Mouse (Mus musculus) heart, postnatal 4 days (tissue): ENCODE measurements around the gene Agap3. TPM values are rescaled to one million over a fixed set of nuclear protein-coding genes. Genes with fewer than 3 reads are reported as not detected.

Experiments used
- total RNA-seq, 2 experiments: library from RNA; stranded (reverse); gene quantifications; 2 replicates each; pipeline ENCODE4 v1.2.3; 2021

The Agap3 gene
- total RNA-seq, 2 experiments from 2014 or later, result 83.4 to 97.4 TPM

Other genes with a start within 250 kb of the Agap3 start
- gene Kcnh2, start 100.6 kb upstream of the Agap3 start, total RNA-seq, result 100 to 1,000 TPM; 108 to 118 TPM
- gene Nos3, start 87.4 kb upstream of the Agap3 start, total RNA-seq, result 10 to 100 TPM; 39.5 to 40.6 TPM
- under 1 TPM; 0.45 to 0.83 TPM for gene Atg9b, start 60.0 kb upstream of the Agap3 start, total RNA-seq
- 10 to 100 TPM; 86.3 to 87.0 TPM for gene Abcb8, start 58.5 kb upstream of the Agap3 start, total RNA-seq
- gene Asic3, start 38.8 kb upstream of the Agap3 start, total RNA-seq, result under 1 TPM in 1 of 2 experiments, not detected in 1; 0.19 TPM
- gene Cdk5, start 28.6 kb upstream of the Agap3 start, total RNA-seq, result 10 to 100 TPM; 22.4 to 26.1 TPM
- gene Slc4a2, start 28.3 kb upstream of the Agap3 start, total RNA-seq, result 10 to 100 TPM; 63.2 to 65.7 TPM
- gene Fastk, start 6.9 kb upstream of the Agap3 start, total RNA-seq, result 100 to 1,000 TPM; 194 to 206 TPM
- gene Tmub1, start 4.3 kb upstream of the Agap3 start, total RNA-seq, result 1 to 10 TPM; 8.5 to 8.7 TPM
- not detected for gene Gbx1, start 75.0 kb downstream of the Agap3 start, total RNA-seq
- 10 to 100 TPM; 19.8 to 23.1 TPM for gene Asb10, start 88.8 kb downstream of the Agap3 start, total RNA-seq
- gene 4931409K22Rik, start 104.6 kb downstream of the Agap3 start, total RNA-seq, result not detected
- gene Abcf2, start 125.3 kb downstream of the Agap3 start, total RNA-seq, result 10 to 100 TPM; 47.4 to 49.3 TPM
- gene Chpf2, start 134.6 kb downstream of the Agap3 start, total RNA-seq, result 10 to 100 TPM; 19.9 to 21.6 TPM
- 10 to 100 TPM; 89.7 to 96.9 TPM for gene Smarcd3, start 172.2 kb downstream of the Agap3 start, total RNA-seq
- gene Nub1, start 233.4 kb downstream of the Agap3 start, total RNA-seq, result 10 to 100 TPM; 24.5 to 24.6 TPM